Mouse (Mus musculus): Measurements from ENCODE around the gene Gm20708.
"Not testable (repeated sequence)": the region's sequence is repeated elsewhere in the genome, so short reads cannot be mapped to it uniquely, and the experiment has no call there.

The Gm20708 gene

GRCm38 (mm10) chr11:117781199-117781821, 28.2 kb upstream of the Gm20708 start:
- no peak for DNase-seq (ENCODE audit: low read depth, low spot score)

- no peak for DNase-seq (ENCODE audit: low read depth, low spot score)
Measured at GRCm38 (mm10) chr11:117781993-117782704, 27.3 kb upstream of the Gm20708 start, which contains the start of the genes Tmc8 and Tmc6. TSS of gene Tmc8 (plus strand) at chr11:117782076. TSS of gene Tmc6 (minus strand) at chr11:117782198.

GRCm38 (mm10) chr11:117782705-117783034, 26.8 kb upstream of the Gm20708 start:
- DNase-seq (ENCODE audit: low read depth, low spot score), result no peak

- no peak for DNase-seq (ENCODE audit: low read depth, low spot score)
Measured at GRCm38 (mm10) chr11:117783089-117783488, 26.4 kb upstream of the Gm20708 start.

GRCm38 (mm10) chr11:117783683-117784309, 25.7 kb upstream of the Gm20708 start:
- no peak for DNase-seq (ENCODE audit: low read depth, low spot score)

- peak; percentile 79 for DNase-seq (ENCODE audit: low read depth, low spot score)
Measured at GRCm38 (mm10) chr11:117786294-117786693, 23.2 kb upstream of the Gm20708 start.

GRCm38 (mm10) chr11:117788481-117788880, 21.0 kb upstream of the Gm20708 start:
- DNase-seq (ENCODE audit: low read depth, low spot score), result not testable (repeated sequence)

- DNase-seq (ENCODE audit: low read depth, low spot score), result no peak
Measured at GRCm38 (mm10) chr11:117790286-117790685, 19.2 kb upstream of the Gm20708 start.

- DNase-seq (ENCODE audit: low read depth, low spot score), result no peak
Measured at GRCm38 (mm10) chr11:117790703-117791440, 18.6 kb upstream of the Gm20708 start.

- no peak for DNase-seq (ENCODE audit: low read depth, low spot score)
Measured at GRCm38 (mm10) chr11:117791441-117791761, 18.1 kb upstream of the Gm20708 start.

GRCm38 (mm10) chr11:117792281-117792888, 17.1 kb upstream of the Gm20708 start:
- DNase-seq (ENCODE audit: low read depth, low spot score), result peak; percentile 89

GRCm38 (mm10) chr11:117794035-117794551, 15.4 kb upstream of the Gm20708 start:
- DNase-seq (ENCODE audit: low read depth, low spot score), result no peak

GRCm38 (mm10) chr11:117796954-117797353, 12.5 kb upstream of the Gm20708 start:
- no peak for DNase-seq (ENCODE audit: low read depth, low spot score)

- DNase-seq (ENCODE audit: low read depth, low spot score), result no peak
Measured at GRCm38 (mm10) chr11:117797511-117798159, 11.8 kb upstream of the Gm20708 start, which contains the start of gene 6030468B19Rik. TSS of gene 6030468B19Rik (plus strand) at chr11:117797660.

GRCm38 (mm10) chr11:117798160-117798541, 11.3 kb upstream of the Gm20708 start:
- no peak for DNase-seq (ENCODE audit: low read depth, low spot score)

- DNase-seq (ENCODE audit: low read depth, low spot score), result no peak
Measured at GRCm38 (mm10) chr11:117799174-117799573, 10.3 kb upstream of the Gm20708 start.

- DNase-seq (ENCODE audit: low read depth, low spot score), result no peak
Measured at GRCm38 (mm10) chr11:117800038-117800437, 9.4 kb upstream of the Gm20708 start.

GRCm38 (mm10) chr11:117801650-117802049, 7.8 kb upstream of the Gm20708 start:
- DNase-seq (ENCODE audit: low read depth, low spot score), result no peak

- DNase-seq (ENCODE audit: low read depth, low spot score), result no peak
Measured at GRCm38 (mm10) chr11:117803166-117803688, 6.2 kb upstream of the Gm20708 start.

- no peak for DNase-seq (ENCODE audit: low read depth, low spot score)
Measured at GRCm38 (mm10) chr11:117806781-117807180, 2.7 kb upstream of the Gm20708 start.
